Mouse (Mus musculus) kidney, adult 2 months (tissue): Measurements from ENCODE around the gene Col6a5. TPM values are rescaled to one million over a fixed set of nuclear protein-coding genes. Genes with fewer than 3 reads are reported as not detected.

Experiments used
- DNase-seq: peaks from one replicate; pipeline ENCODE4 v3.0.0; 2021
- H3K27ac ChIP-seq: fragments of 200-500 bp; 2 replicates; pipeline ENCODE4 v1.5.1; 2012; ENCODE audit warnings: low read depth, low read length, control low read depth, inconsistent platforms; ENCODE audit not compliant: insufficient read depth
- H3K27me3 ChIP-seq: fragments of 200-500 bp; replicated peaks from 2 replicates; pipeline ENCODE4 v1.6.1; 2012; ENCODE audit warnings: mild to moderate bottlenecking, moderate library complexity, low read length, inconsistent platforms; ENCODE audit not compliant: control insufficient read depth, insufficient read depth
- H3K36me3 ChIP-seq: fragments of 200-500 bp; 2 replicates; pipeline ENCODE4 v1.6.1; 2012; ENCODE audit warnings: mild to moderate bottlenecking, moderate library complexity, low read length, inconsistent platforms; ENCODE audit not compliant: control insufficient read depth, insufficient read depth
- H3K4me1 ChIP-seq: fragments of 200-500 bp; 2 replicates; pipeline ENCODE4 v1.6.1; 2011; ENCODE audit warnings: low read length; ENCODE audit not compliant: control insufficient read depth, insufficient read depth
- H3K4me3 ChIP-seq: fragments of 200-500 bp; 2 replicates; pipeline ENCODE4 v1.5.1; 2011; ENCODE audit warnings: mild to moderate bottlenecking, low read depth, low read length, control low read depth; ENCODE audit not compliant: insufficient read depth
- CTCF ChIP-seq: fragments of 200-500 bp; conservative IDR thresholded peaks from 2 replicates; pipeline ENCODE4 v1.5.1; 2011; ENCODE audit warnings: low read depth, mild to moderate bottlenecking, control low read depth, low read length, moderate library complexity, mixed read lengths; ENCODE audit not compliant: insufficient read depth, insufficient read length
- POLR2A ChIP-seq: fragments of 200-500 bp; IDR thresholded peaks from one replicate; pipeline ENCODE4 v1.6.1; 2011; ENCODE audit warnings: low read depth, low read length, control low read depth
- WGBS: fragments of 180-500 bp; shearing (Covaris S2); methylation state at CpG from one replicate; pipeline ENCODE4 v1.1.7; 2018; 5-methylcytosine and 5-hydroxymethylcytosine counted together
- polyA plus RNA-seq: library from polyadenylated mRNA; depleted of rRNA; stranded (reverse); fragments of >200 nt; gene quantifications from 2 replicates; pipeline ENCODE4 v1.2.3, GENCODE M21; 2012; rRNA removed

Col6a5 gene
- polyA plus RNA-seq, result 0.23 and 0.34 TPM in 2 replicates

GRCm38 (mm10) chr9:105960533-105960932 lies at the start of gene Col6a5:
Col6a5 (minus strand) TSS chr9:105960643.
- no peak for TF ChIP-seq POLR2A
- no peak for TF ChIP-seq CTCF
- Histone ChIP-seq H3K4me3 (no peak within 1 kb of the TSS), H3K27me3 (no peaks in the 10 kb centered on the region), H3K27ac (no peak within 1 kb of the TSS), H3K4me1 (no peaks in the 10 kb centered on the region), H3K36me3 (no peaks in the 10 kb centered on the region)
- WGBS, result 11% methylated on average over 13 of the region's 13 CpGs
- DNase-seq, result peak; percentile 80

- 54% methylated on average over 11 of the region's 11 CpGs for WGBS
These were observed 37.5 kb upstream of the Col6a5 start for GRCm38 (mm10) chr9:105997955-105998354.

GRCm38 (mm10) chr9:105992425-105992824 lies 32.0 kb upstream of the Col6a5 start:
- 78% methylated on average over 6 of the region's 6 CpGs for WGBS
- Histone ChIP-seq H3K27me3 (no peaks in the 10 kb centered on the region), H3K36me3 (no peaks in the 10 kb centered on the region), H3K4me1 (no peaks in the 10 kb centered on the region), H3K27ac (no peak overlapping the region), H3K4me3 (no peak overlapping the region)
- no peak for DNase-seq
- TF ChIP-seq POLR2A (no peak), CTCF (no peak)

More at GRCm38 (mm10) chr9:105997955-105998354, 37.5 kb upstream of the Col6a5 start:
- no peaks in the 10 kb centered on the region for H3K36me3 ChIP-seq
- no peaks in the 10 kb centered on the region for H3K4me1 ChIP-seq
- no peaks in the 10 kb centered on the region for H3K27me3 ChIP-seq
- no peak for DNase-seq
- no peak overlapping the region for H3K4me3 ChIP-seq
- H3K27ac ChIP-seq, result no peak overlapping the region
- TF ChIP-seq CTCF, result no peak

- Histone ChIP-seq H3K36me3 (no peaks in the 10 kb centered on the region), H3K27ac (no peak overlapping the region), H3K27me3 (no peaks in the 10 kb centered on the region), H3K4me3 (no peak overlapping the region), H3K4me1 (no peaks in the 10 kb centered on the region)
- TF ChIP-seq CTCF (no peak), POLR2A (no peak)
- WGBS, result 25% methylated on average over 6 of the region's 6 CpGs
- no peak for DNase-seq
These were observed 29.7 kb upstream of the Col6a5 start for GRCm38 (mm10) chr9:105990099-105990498.

GRCm38 (mm10) chr9:105989468-105989867 lies 29.0 kb upstream of the Col6a5 start:
- no peaks in the 10 kb centered on the region for H3K27me3 ChIP-seq
- DNase-seq, result no peak
- no peak overlapping the region for H3K4me3 ChIP-seq
- no peaks in the 10 kb centered on the region for H3K4me1 ChIP-seq
- H3K27ac ChIP-seq, result no peak overlapping the region
- TF ChIP-seq CTCF, result no peak
- no peaks in the 10 kb centered on the region for H3K36me3 ChIP-seq
- 81% methylated on average over 6 of the region's 6 CpGs for WGBS

- no peaks in the 10 kb centered on the region for H3K27me3 ChIP-seq
- 61% methylated on average over 8 of the region's 8 CpGs for WGBS
- no peak overlapping the region for H3K27ac ChIP-seq
- TF ChIP-seq CTCF (peak; percentile 67), POLR2A (no peak)
- H3K36me3 ChIP-seq, result no peaks in the 10 kb centered on the region
- DNase-seq, result peak; percentile 23
- H3K4me1 ChIP-seq, result no peaks in the 10 kb centered on the region
- H3K4me3 ChIP-seq, result no peak overlapping the region
These were observed 27.7 kb upstream of the Col6a5 start for GRCm38 (mm10) chr9:105988096-105988495.

GRCm38 (mm10) chr9:105984931-105985519 lies 24.6 kb upstream of the Col6a5 start:
- no peak for DNase-seq
- 33% methylated on average over 10 of the region's 10 CpGs for WGBS
- no peaks in the 10 kb centered on the region for H3K27me3 ChIP-seq
- TF ChIP-seq POLR2A (no peak), CTCF (no peak)
- no peaks in the 10 kb centered on the region for H3K4me1 ChIP-seq
- no peak overlapping the region for H3K4me3 ChIP-seq
- H3K36me3 ChIP-seq, result no peaks in the 10 kb centered on the region
- H3K27ac ChIP-seq, result no peak overlapping the region

- TF ChIP-seq POLR2A (no peak), CTCF (no peak)
- WGBS, result 81% methylated on average over 8 of the region's 8 CpGs
- H3K27ac ChIP-seq, result no peak overlapping the region
- H3K36me3 ChIP-seq, result no peaks in the 10 kb centered on the region
- H3K27me3 ChIP-seq, result no peaks in the 10 kb centered on the region
- H3K4me1 ChIP-seq, result no peaks in the 10 kb centered on the region
- H3K4me3 ChIP-seq, result no peak overlapping the region
- DNase-seq, result no peak
These were observed 18.0 kb upstream of the Col6a5 start for GRCm38 (mm10) chr9:105978479-105978878.
